Mouse (Mus musculus): ENCODE data around the gene Ptgdr2.

Gene Ptgdr2

GRCm38 (mm10) chr19:10976318-10976717 is 39.4 kb downstream of the Ptgdr2 start:
- peak; percentile 8 for DNase-seq (ENCODE audit: low spot score)

DNA sequence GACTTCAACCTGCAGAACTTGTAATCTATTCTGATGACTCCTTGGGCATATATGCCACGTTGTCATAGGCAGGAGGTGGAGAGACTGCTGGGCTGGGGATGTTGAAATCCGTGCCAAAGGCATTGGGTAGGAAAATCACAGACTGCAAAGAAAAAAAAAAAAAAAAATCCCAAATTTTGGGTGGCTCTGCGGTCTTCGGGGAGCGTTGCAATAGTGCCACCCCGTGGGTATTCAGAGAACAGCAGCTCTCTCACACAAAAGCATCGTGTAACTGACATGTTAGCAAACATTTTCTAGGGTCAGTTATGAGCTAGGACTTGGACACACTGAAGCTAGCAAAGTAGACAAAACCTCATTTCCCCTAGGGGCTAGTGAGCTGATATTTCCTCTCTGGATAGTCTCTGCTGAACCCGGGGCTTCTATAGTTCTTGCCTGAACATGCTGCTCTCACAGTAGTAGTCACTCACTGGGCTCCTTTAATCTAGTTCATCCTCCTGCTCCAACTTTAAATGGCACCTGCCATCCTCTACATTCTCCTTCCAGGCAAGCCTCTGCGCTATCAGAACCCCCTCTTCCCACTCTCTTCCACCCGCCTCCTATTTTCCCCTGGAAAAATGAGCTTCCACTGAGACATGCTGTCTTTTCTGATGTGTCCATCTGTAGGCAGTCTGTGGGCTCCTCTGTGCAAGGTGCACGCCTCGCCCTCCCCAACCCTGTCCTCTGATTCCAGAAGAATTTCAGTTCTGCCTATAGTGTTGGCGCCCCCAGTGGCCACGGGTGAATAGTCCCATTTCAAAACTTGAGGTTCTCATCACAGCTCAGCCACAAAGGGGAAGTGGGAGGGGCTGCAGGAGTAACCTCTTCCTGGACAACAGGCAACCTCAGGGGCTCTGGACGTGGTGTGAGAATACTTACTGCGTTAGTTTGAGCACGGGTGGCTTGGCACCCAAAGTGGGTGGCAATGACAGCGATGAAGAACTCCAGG is 42.5 kb downstream of the Ptgdr2 start:
- DNase-seq (ENCODE audit: low spot score) = peak; percentile 90

DNA sequence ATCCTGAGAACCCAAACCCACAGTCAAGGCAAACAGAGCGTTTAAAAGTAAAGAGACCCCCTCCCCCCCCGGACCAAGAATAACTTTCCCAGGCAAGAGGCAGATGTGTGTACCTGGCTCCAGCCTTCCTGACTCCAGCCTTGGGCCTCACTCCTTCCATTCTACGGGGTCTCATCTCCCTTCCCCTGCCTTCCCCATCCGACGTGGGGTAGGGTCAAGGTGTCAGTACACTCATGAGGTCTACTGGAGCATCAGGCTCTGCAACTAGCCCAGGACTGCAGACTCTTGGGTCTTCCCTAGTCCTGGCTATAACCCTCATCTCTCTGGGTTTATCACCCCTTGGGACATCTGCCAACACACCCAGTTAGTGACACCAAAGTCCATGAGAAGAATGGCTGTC is 43.2 kb downstream of the Ptgdr2 start:
- no peak for DNase-seq (ENCODE audit: low spot score)

GRCm38 (mm10) chr19:10983146-10983545 is 46.2 kb downstream of the Ptgdr2 start:
- peak; percentile 7 for DNase-seq (ENCODE audit: low spot score)

- DNase-seq (ENCODE audit: low spot score) = no peak
Measured at GRCm38 (mm10) chr19:10984551-10984950, 47.6 kb downstream of the Ptgdr2 start.

DNA sequence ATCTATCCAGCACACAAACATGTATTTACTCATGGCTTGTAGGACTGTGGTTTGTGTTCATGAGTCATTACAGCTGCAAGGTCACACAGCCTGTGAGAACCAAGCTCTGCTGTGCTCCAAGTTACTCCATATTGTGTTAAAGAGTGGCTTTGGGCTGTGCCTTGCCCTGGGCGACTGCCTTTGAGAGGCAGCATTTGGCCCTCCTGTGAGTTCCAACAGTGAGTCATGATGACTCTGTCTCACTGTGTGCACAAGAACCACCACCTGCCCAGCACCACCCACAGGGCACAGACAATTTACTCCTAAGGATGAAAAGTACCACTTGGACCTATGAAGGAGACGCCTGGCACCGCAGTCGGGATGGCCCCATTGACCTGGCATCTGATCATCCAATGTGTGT is 48.9 kb downstream of the Ptgdr2 start:
- DNase-seq (ENCODE audit: low spot score) = no peak

DNA sequence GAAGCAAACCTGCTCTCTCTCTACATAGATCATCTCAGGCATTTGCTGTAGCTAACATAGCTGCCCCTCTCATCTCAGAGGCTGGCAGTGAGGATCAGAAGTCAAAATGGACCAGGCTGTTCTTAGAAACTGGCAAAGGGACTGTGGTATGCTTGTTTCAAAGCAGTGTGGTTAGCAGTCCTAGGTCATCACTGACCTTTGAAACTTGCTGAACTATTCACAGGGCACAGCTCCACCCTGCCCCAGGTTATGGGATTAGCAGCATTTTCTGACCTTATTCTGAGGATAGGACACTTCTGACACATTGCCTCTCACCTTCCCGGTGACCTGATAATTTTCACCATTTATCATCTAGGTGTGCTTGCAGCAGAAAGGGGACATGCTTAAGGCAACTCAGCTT is 51.6 kb downstream of the Ptgdr2 start:
- DNase-seq (ENCODE audit: low spot score) = no peak

- DNase-seq (ENCODE audit: low spot score) = no peak
Measured at GRCm38 (mm10) chr19:10990751-10991150, 53.8 kb downstream of the Ptgdr2 start.

DNA sequence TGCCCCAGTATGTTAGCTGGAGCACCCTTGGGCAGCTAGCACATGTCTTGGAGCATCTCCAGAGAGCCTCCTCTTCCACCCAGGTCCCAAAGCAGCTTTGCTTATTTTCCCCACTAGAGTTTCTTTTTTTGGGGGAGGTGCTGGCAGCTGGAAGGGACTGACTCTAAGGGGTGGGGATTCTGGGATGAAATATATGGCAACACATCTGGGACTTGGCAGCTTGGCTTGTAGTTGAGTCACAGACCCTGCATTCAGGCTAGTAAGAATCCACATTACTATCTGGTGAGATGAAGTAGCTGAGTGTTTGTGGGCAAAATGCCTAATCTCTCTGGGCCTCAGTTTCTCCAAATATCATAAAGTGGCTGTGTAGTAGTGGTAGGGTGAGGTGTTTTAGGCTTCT is 55.0 kb downstream of the Ptgdr2 start:
- DNase-seq (ENCODE audit: low spot score) = no peak

Measured in T-cell, adult 2 months (primary cell).